Mouse (Mus musculus) cortical plate, adult 2 months (tissue): Measurements from ENCODE around the gene Uggt2.

Experiments used
- CTCF ChIP-seq: fragments of 200-500 bp; IDR thresholded peaks from 2 replicates; pipeline ENCODE4 v1.5.1; 2011; ENCODE audit warnings: mild to moderate bottlenecking, control low read depth, low read length; ENCODE audit not compliant: insufficient read depth; ENCODE audit errors: extremely low read depth
- POLR2A ChIP-seq: fragments of 200-500 bp; IDR thresholded peaks from 2 replicates; pipeline ENCODE4 v1.6.1; 2011; ENCODE audit warnings: mild to moderate bottlenecking, low read length, control low read depth; ENCODE audit not compliant: insufficient read depth; ENCODE audit errors: extremely low read depth

DNA sequence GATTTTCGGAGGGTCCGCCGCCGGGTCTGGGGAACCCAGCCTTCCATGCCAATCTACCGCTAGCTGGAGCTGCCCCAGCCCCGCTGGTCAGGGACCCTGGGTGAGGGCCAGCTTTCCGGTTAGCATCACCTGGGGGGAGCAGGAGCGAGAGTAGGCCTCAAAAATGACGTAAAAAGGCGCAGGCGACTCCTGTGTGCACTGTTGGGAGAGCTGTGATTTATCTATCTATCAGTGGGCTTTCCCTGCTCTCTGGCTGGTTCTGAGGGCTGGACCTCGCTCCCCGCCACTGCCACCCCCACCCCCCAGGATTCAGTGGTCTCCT is 301 bp upstream of the Uggt2 start:
- TF ChIP-seq CTCF (no peak), POLR2A (no peak)
